Mouse (Mus musculus): Measurements from ENCODE around the gene AL732309.1. TPM values are rescaled to one million over a fixed set of nuclear protein-coding genes. Genes with fewer than 3 reads are reported as not detected.

Gene AL732309.1
- polyA plus RNA-seq, 1 experiment from 2014 or later: 4.5 TPM

DNA sequence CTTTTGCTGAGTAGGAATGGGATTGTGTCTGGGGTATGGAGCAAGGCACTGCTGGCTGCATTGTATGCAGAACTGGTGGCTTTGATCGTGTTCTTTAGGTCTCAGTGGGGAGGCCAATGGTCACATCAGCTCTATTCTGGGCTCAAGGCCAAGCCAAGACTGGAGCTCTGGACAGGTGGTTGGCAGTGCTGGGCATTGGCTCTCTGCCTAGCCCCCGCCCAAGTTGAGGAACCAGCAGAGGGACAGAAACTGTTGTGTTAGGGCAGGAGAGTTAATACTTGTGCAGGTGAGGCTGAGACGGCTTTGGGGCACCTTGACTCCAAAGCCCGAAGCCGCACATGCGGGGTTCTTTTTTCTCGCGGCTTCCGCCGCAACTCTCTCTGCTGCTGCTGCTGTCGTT lies 43.0 kb upstream of the AL732309.1 start, which contains the start of gene Lrrc26:
Gene Lrrc26 (plus strand): TSS at position 265 of the 400 bp plus-strand sequence.
- H3K27me3 ChIP-seq (replicated peaks; ENCODE audit: control insufficient read depth, insufficient read depth, low read length): peaks cover 62% of the 10 kb centered on the region
- H3K4me3 ChIP-seq (ENCODE audit: low read depth, low read length): peak within 1 kb of the TSS; percentile 27
- H3K36me3 ChIP-seq (ENCODE audit: control insufficient read depth, insufficient read depth, low read length): peaks cover 18% of the 10 kb centered on the region
- no peak within 1 kb of the TSS for H3K27ac ChIP-seq (replicated peaks; ENCODE audit: low read depth, low read length)
- DNase-seq (ENCODE audit: low spot score): peak; percentile 32
- peak within 1 kb of the TSS; percentile 47 for H3K4me2 ChIP-seq (ENCODE audit: low read depth, low read length)
- WGBS: 7% methylated on average over 9 of the region's 11 CpGs
- no peaks in the 10 kb centered on the region for H3K9me3 ChIP-seq (ENCODE audit: control insufficient read depth, low read length)
- 0 out of 2 replicates have a peak, but pooled peaks cover 4% of the 10 kb centered on the region for H3K4me1 ChIP-seq (ENCODE audit: control insufficient read depth, insufficient read depth, low read length)
- no peak within 1 kb of the TSS for H3K9ac ChIP-seq (ENCODE audit: low read depth, low read length)
- ATAC-seq (ENCODE audit: low read depth): no peak

- H3K27ac ChIP-seq (replicated peaks; ENCODE audit: low read depth, low read length): no peak overlapping the region
- H3K4me2 ChIP-seq (ENCODE audit: low read depth, low read length): no peak overlapping the region
- H3K36me3 ChIP-seq (ENCODE audit: control insufficient read depth, insufficient read depth, low read length): peaks cover 26% of the 10 kb centered on the region
- DNase-seq (ENCODE audit: low spot score) (no peak), ATAC-seq (ENCODE audit: low read depth) (no peak)
- H3K9me3 ChIP-seq (ENCODE audit: control insufficient read depth, low read length): no peaks in the 10 kb centered on the region
- H3K27me3 ChIP-seq (replicated peaks; ENCODE audit: control insufficient read depth, insufficient read depth, low read length): peaks cover 62% of the 10 kb centered on the region
- H3K9ac ChIP-seq (ENCODE audit: low read depth, low read length): no peak overlapping the region
- 77% methylated on average over 7 of the region's 7 CpGs for WGBS
- no peak overlapping the region for H3K4me3 ChIP-seq (ENCODE audit: low read depth, low read length)
- 0 out of 2 replicates have a peak, but pooled peaks cover 4% of the 10 kb centered on the region for H3K4me1 ChIP-seq (ENCODE audit: control insufficient read depth, insufficient read depth, low read length)
Observed at GRCm38 (mm10) chr2:25288734-25289345, 42.2 kb upstream of the AL732309.1 start.

DNA sequence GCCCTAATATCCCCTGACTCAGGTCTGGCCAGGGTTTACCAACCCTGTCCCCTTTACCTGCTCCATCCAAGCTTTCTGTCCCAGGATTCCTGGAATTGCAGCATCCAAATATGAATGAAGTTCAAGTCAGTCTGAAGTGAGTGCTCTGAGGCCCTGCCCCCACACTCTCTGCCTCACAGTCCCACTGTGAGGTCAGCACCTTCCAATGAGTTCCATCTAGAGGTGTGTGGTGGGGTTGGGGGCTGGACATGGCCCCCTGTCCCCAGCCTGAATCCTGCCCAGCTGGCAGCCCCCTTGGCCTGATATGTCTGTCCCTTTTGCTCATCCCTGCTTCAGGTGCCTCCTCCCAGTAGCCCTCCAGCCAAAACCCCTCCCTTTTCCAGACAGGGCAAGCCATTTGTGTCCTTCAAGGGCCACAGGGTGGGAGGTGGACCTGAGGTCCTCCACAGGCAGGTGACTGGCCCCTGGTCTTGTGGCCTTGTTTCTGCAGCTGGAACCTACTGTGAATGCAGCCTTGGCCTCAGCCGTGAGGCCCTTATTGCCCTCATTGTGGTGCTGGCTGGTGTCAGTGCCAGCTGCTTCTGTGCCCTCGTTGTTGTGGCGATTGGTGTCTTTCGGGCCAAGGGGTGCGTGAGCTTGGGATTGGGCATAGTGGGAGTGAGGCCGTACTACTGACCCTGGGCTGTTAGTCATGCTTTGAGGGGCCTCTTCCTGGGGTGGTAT lies 41.4 kb upstream of the AL732309.1 start, which contains the start of gene Tmem210:
Gene Tmem210 (plus strand): TSS at position 219 of the 723 bp plus-strand sequence.
- DNase-seq (ENCODE audit: low spot score) (no peak), ATAC-seq (ENCODE audit: low read depth) (no peak)
- Histone ChIP-seq H3K27me3 (replicated peaks; ENCODE audit: control insufficient read depth, insufficient read depth, low read length) (peaks cover 55% of the 10 kb centered on the region), H3K36me3 (ENCODE audit: control insufficient read depth, insufficient read depth, low read length) (peaks cover 33% of the 10 kb centered on the region), H3K4me2 (ENCODE audit: low read depth, low read length) (no peak within 1 kb of the TSS), H3K27ac (replicated peaks; ENCODE audit: low read depth, low read length) (peak within 1 kb of the TSS; percentile 77), H3K9me3 (ENCODE audit: control insufficient read depth, low read length) (no peaks in the 10 kb centered on the region), H3K4me1 (ENCODE audit: control insufficient read depth, insufficient read depth, low read length) (0 out of 2 replicates have a peak, but pooled peaks cover 4% of the 10 kb centered on the region), H3K9ac (ENCODE audit: low read depth, low read length) (no peak within 1 kb of the TSS), H3K4me3 (ENCODE audit: low read depth, low read length) (no peak within 1 kb of the TSS)
- WGBS: 90% methylated on average over 6 of the region's 6 CpGs

- Histone ChIP-seq H3K27ac (replicated peaks; ENCODE audit: low read depth, low read length) (peak overlapping the region; percentile 81), H3K4me1 (ENCODE audit: control insufficient read depth, insufficient read depth, low read length) (no peaks in the 10 kb centered on the region), H3K27me3 (replicated peaks; ENCODE audit: control insufficient read depth, insufficient read depth, low read length) (peaks cover 44% of the 10 kb centered on the region), H3K9ac (ENCODE audit: low read depth, low read length) (no peak overlapping the region), H3K9me3 (ENCODE audit: control insufficient read depth, low read length) (no peaks in the 10 kb centered on the region), H3K4me2 (ENCODE audit: low read depth, low read length) (no peak overlapping the region), H3K4me3 (ENCODE audit: low read depth, low read length) (no peak overlapping the region), H3K36me3 (ENCODE audit: control insufficient read depth, insufficient read depth, low read length) (peaks cover 43% of the 10 kb centered on the region)
- DNase-seq (ENCODE audit: low spot score) (peak; percentile 86), ATAC-seq (ENCODE audit: low read depth) (peak; percentile 80)
- 58% methylated on average over 7 of the region's 7 CpGs for WGBS
Observed at GRCm38 (mm10) chr2:25286837-25287636, 40.4 kb upstream of the AL732309.1 start.

- ATAC-seq (ENCODE audit: low read depth): peak; percentile 28; the same call in 1 of the 2 replicates
- no peak overlapping the region for H3K4me2 ChIP-seq (ENCODE audit: low read depth, low read length)
Observed at GRCm38 (mm10) chr2:25286314-25286713, 39.7 kb upstream of the AL732309.1 start.

GRCm38 (mm10) chr2:25285551-25285950 lies 38.9 kb upstream of the AL732309.1 start:
- Histone ChIP-seq H3K4me2 (ENCODE audit: low read depth, low read length) (no peak overlapping the region), H3K27me3 (replicated peaks; ENCODE audit: control insufficient read depth, insufficient read depth, low read length) (peaks cover 29% of the 10 kb centered on the region), H3K4me1 (ENCODE audit: control insufficient read depth, insufficient read depth, low read length) (no peaks in the 10 kb centered on the region), H3K9me3 (ENCODE audit: control insufficient read depth, low read length) (no peaks in the 10 kb centered on the region), H3K4me3 (ENCODE audit: low read depth, low read length) (no peak overlapping the region), H3K36me3 (ENCODE audit: control insufficient read depth, insufficient read depth, low read length) (peaks cover 56% of the 10 kb centered on the region), H3K27ac (replicated peaks; ENCODE audit: low read depth, low read length) (0 out of 2 replicates have a peak overlapping the region, but pooled peaks have one; percentile 81), H3K9ac (ENCODE audit: low read depth, low read length) (no peak overlapping the region)
- DNase-seq (ENCODE audit: low spot score) (no peak), ATAC-seq (ENCODE audit: low read depth) (no peak)
- 90% methylated on average over 2 of the region's 2 CpGs for WGBS

More at GRCm38 (mm10) chr2:25286314-25286713, 39.7 kb upstream of the AL732309.1 start:
- Histone ChIP-seq H3K4me1 (ENCODE audit: control insufficient read depth, insufficient read depth, low read length) (no peaks in the 10 kb centered on the region), H3K9ac (ENCODE audit: low read depth, low read length) (no peak overlapping the region), H3K4me3 (ENCODE audit: low read depth, low read length) (no peak overlapping the region), H3K27me3 (replicated peaks; ENCODE audit: control insufficient read depth, insufficient read depth, low read length) (peaks cover 37% of the 10 kb centered on the region), H3K27ac (replicated peaks; ENCODE audit: low read depth, low read length) (peak overlapping the region; percentile 81), H3K36me3 (ENCODE audit: control insufficient read depth, insufficient read depth, low read length) (peaks cover 49% of the 10 kb centered on the region), H3K9me3 (ENCODE audit: control insufficient read depth, low read length) (no peaks in the 10 kb centered on the region)
- DNase-seq (ENCODE audit: low spot score): no peak
- 43% methylated on average over 1 of the region's 1 CpGs for WGBS

DNA sequence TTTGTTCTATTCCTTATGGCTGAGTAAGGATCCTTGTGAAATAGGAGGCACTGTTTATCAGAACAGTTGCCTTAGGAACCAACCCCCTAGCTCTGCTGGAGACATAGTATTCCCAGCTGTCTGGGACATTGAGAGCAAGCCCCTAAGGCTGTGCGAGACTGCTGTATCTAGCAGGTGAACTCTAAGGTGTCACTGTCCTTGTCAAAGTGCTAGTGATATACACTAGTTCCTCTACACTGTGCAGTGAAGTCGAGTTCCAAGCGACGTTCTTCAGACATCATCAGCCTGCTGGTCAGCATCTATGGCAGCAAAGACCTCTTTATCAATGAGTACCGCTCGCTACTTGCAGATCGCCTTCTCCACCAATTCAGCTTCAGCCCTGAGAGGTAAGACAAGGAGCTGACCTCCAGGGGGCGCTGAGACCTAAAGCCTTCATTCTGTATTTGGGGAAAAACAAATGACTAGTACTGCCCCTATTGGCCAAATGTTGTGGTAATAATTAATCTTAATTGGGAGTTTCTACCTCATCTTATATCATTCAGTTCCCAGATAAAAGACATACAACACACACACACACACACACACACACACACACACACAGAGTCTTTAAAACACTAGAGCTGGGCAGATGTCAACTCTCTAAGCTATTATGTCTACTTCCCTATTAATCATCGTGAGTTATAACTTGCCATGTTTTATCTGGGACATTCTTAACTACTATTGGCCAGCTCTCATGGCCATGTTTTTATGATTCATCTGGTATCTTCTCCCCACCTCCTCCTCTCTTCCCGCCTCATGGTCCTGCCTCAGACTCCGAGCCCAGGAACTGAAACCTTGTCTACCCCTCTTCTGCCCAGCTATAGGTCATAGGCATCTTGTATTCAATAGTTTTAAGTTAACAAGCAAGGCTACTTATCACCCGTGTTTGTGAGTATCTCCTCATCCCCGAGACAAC lies 32.5 kb upstream of the AL732309.1 start:
- peaks cover 97% of the 10 kb centered on the region for H3K36me3 ChIP-seq (ENCODE audit: control insufficient read depth, insufficient read depth, low read length)

More for the DNA sequence above, 32.5 kb upstream of the AL732309.1 start:
- no peak overlapping the region for H3K4me2 ChIP-seq (ENCODE audit: low read depth, low read length)
- H3K27ac ChIP-seq (replicated peaks; ENCODE audit: low read depth, low read length): no peak overlapping the region
- no peaks in the 10 kb centered on the region for H3K4me1 ChIP-seq (ENCODE audit: control insufficient read depth, insufficient read depth, low read length)
- no peaks in the 10 kb centered on the region for H3K9me3 ChIP-seq (ENCODE audit: control insufficient read depth, low read length)
- DNase-seq (ENCODE audit: low spot score) (peak; percentile 83), ATAC-seq (ENCODE audit: low read depth) (0 out of 2 replicates have a peak, but pooled peaks have one; percentile 44)
- no peaks in the 10 kb centered on the region for H3K27me3 ChIP-seq (replicated peaks; ENCODE audit: control insufficient read depth, insufficient read depth, low read length)
- H3K9ac ChIP-seq (ENCODE audit: low read depth, low read length): no peak overlapping the region
- H3K4me3 ChIP-seq (ENCODE audit: low read depth, low read length): no peak overlapping the region
- 64% methylated on average over 13 of the region's 13 CpGs for WGBS
